Mouse (Mus musculus): ENCODE data around the gene Orm2.

- TF ChIP-seq CTCF (IDR thresholded peaks at IDR 0.05; ENCODE audit: extremely low read depth, insufficient read depth, insufficient read length, insufficient replicate concordance) (no peak), POLR2A (IDR thresholded peaks at IDR 0.05; ENCODE audit: low read depth, low read length) (no peak)
Measured at GRCm38 (mm10) chr4:63375367-63375766, 13.1 kb downstream of the Orm2 start.
